10 mouse cellular contexts compared by ENCODE assay signal in genomic region chr19:40499141-40499540, GRCm38 (mm10). TPM values are rescaled to one million over a fixed set of nuclear protein-coding genes. Genes with fewer than 3 reads are reported as not detected.
DNase-seq lines count a peak whose midpoint lies in the region; ATAC-seq lines count a peak whose summit lies in the region.
"Had no signal": no experiment of that assay in that cellular context is flagged by ENCODE, and none has a peak within 500 bp of the region (broad histone marks: within the 10 kb centered on the region; RNA-seq: fewer than 3 reads in every experiment).

No protein-coding gene starts in this region.

- H3K36me3 ChIP-seq in kidney, embryonic 14.5 days (ENCODE audit: control insufficient read depth, insufficient read depth, low read length) = no peaks in the 10 kb centered on the region
- no peaks in the 10 kb centered on the region for H3K36me3 ChIP-seq in stomach, embryonic 15.5 days
- no peaks in the 10 kb centered on the region for H3K36me3 ChIP-seq in hindbrain, embryonic 12.5 days

- H3K4me3 ChIP-seq in kidney, embryonic 14.5 days (ENCODE audit: low read length) = no peak overlapping the region
- H3K4me3 ChIP-seq in stomach, embryonic 15.5 days (replicated peaks) = no peak overlapping the region
- H3K4me3 ChIP-seq in hindbrain, embryonic 12.5 days = no peak overlapping the region

- no peaks in the 10 kb centered on the region for H3K9me3 ChIP-seq in kidney, embryonic 14.5 days (ENCODE audit: control insufficient read depth, low read length)
- H3K9me3 ChIP-seq in stomach, embryonic 15.5 days = no peaks in the 10 kb centered on the region
- no peaks in the 10 kb centered on the region for H3K9me3 ChIP-seq in hindbrain, embryonic 12.5 days (replicated peaks)

- 0 out of 2 replicates have a peak, but pooled peaks have one; percentile 39 for ATAC-seq in kidney, embryonic 14.5 days (ENCODE audit: low FRiP score, low TSS enrichment)
- peak; percentile 69; the same call in 1 of the 2 replicates for ATAC-seq in stomach, embryonic 15.5 days (ENCODE audit: insufficient read depth, low FRiP score, low read depth)
- no peak for ATAC-seq in hindbrain, embryonic 12.5 days (ENCODE audit: low FRiP score)
- ATAC-seq: Patski had no signal

- H3K9ac ChIP-seq in kidney, embryonic 14.5 days (ENCODE audit: low read depth, low read length) = no peak overlapping the region
- H3K9ac ChIP-seq in stomach, embryonic 15.5 days = no peak overlapping the region
- H3K9ac ChIP-seq in hindbrain, embryonic 12.5 days = no peak overlapping the region

- DNase-seq in kidney, adult 11 months = no peak
- peak; percentile 63 to 68 for DNase-seq in right cerebral cortex, adult 2 months (ENCODE audit: low spot score in 2 of 2)
- no peak for DNase-seq in right cerebral cortex, postnatal 4 days
- DNase-seq in heart, postnatal 10 days = peak; percentile 57 to 74
- DNase-seq in cerebellum, adult 8-10 months = no peak
- DNase-seq: thymus, postnatal 4 days had no signal

- no peak overlapping the region for H3K4me2 ChIP-seq in kidney, embryonic 14.5 days (replicated peaks; ENCODE audit: low read depth, low read length)
- no peak overlapping the region for H3K4me2 ChIP-seq in stomach, embryonic 15.5 days
- H3K4me2 ChIP-seq in hindbrain, embryonic 12.5 days (replicated peaks) = no peak overlapping the region

- H3K4me1 ChIP-seq in kidney, embryonic 14.5 days (ENCODE audit: control insufficient read depth, insufficient read depth, low read length) = no peaks in the 10 kb centered on the region
- no peaks in the 10 kb centered on the region for H3K4me1 ChIP-seq in stomach, embryonic 15.5 days
- H3K4me1 ChIP-seq in hindbrain, embryonic 12.5 days = peaks cover 14% of the 10 kb centered on the region

- H3K27ac ChIP-seq in kidney, embryonic 14.5 days (ENCODE audit: low read depth, low read length) = no peak overlapping the region
- peak overlapping the region; percentile 28; the same call in 1 of the 2 replicates for H3K27ac ChIP-seq in stomach, embryonic 15.5 days
- H3K27ac ChIP-seq in hindbrain, embryonic 12.5 days = no peak overlapping the region

- H3K27me3 ChIP-seq in kidney, embryonic 14.5 days (ENCODE audit: control insufficient read depth, insufficient read depth, low read length) = no peaks in the 10 kb centered on the region
- H3K27me3 ChIP-seq in stomach, embryonic 15.5 days (replicated peaks) = no peaks in the 10 kb centered on the region
- no peaks in the 10 kb centered on the region for H3K27me3 ChIP-seq in hindbrain, embryonic 12.5 days
- H3K27me3 ChIP-seq: Patski had no signal

- 71% methylated on average over 8 of the region's 8 CpGs for WGBS in kidney, embryonic 14.5 days
- WGBS in stomach, embryonic 15.5 days = 59% methylated on average over 8 of the region's 8 CpGs
- 73% methylated on average over 8 of the region's 8 CpGs for WGBS in hindbrain, embryonic 12.5 days

- intact Hi-C loops in heart, postnatal 10 days (cut with DNase I) = no loop called here

RNA-seq across cellular contexts. Expression of gene Sorbs1, which starts 14.4 kb away (rescaled TPM):
- polyA plus RNA-seq in kidney, embryonic 14.5 days (2014; fragmentation: Nextera tagmentation; extraction: Ambion mirVana) = 39.3 and 49.5 TPM in 2 replicates
- 100 to 1,000 TPM; 355 to 547 TPM for total RNA-seq in heart, postnatal 10 days (2021)
- polyA plus RNA-seq in stomach, embryonic 15.5 days (2015; fragmentation: Nextera tagmentation; extraction: Ambion mirVana) = 78.2 and 81.0 TPM in 2 replicates
- 101 and 106 TPM in 2 replicates for polyA plus RNA-seq in hindbrain, embryonic 12.5 days (2016; fragmentation: Nextera tagmentation; extraction: Ambion mirVana)

Comparison
In these comparisons a context has a peak if more than half of its experiments do, and no peak if none do; other contexts are left out.
1. DNase-seq: peak in right cerebral cortex, adult 2 months (2 of 2) and heart, postnatal 10 days (2 of 2); none in kidney, adult 11 months (single experiment), right cerebral cortex, postnatal 4 days (single experiment) and cerebellum, adult 8-10 months (single experiment).